Mouse (Mus musculus) kidney, embryonic 14.5 days (tissue): Measurements from ENCODE around the gene Nprl3. TPM values are rescaled to one million over a fixed set of nuclear protein-coding genes. Genes with fewer than 3 reads are reported as not detected.
"Not testable (repeated sequence)": the region's sequence is repeated elsewhere in the genome, so short reads cannot be mapped to it uniquely, and the experiment has no call there.

Experiments
- ATAC-seq: fragments of 200-750 bp; cut with Nextera tagmentation; 2 replicates; pipeline ENCODE4 v1.8.0; 2017; ENCODE audit warnings: moderate number of reproducible peaks, mild to moderate bottlenecking, moderate TSS enrichment, moderate library complexity; ENCODE audit not compliant: low FRiP score, low TSS enrichment
- H3K27ac ChIP-seq: fragments of 300-500 bp; sonication (generic); 2 replicates; pipeline ENCODE4 v1.5.1; 2014; ENCODE audit warnings: low read depth, mild to moderate bottlenecking, low read length, moderate library complexity, mixed read lengths
- H3K27me3 ChIP-seq: fragments of 300-500 bp; sonication (generic); 2 replicates; pipeline ENCODE4 v1.6.1; 2014; ENCODE audit warnings: mild to moderate bottlenecking, low read length; ENCODE audit not compliant: control insufficient read depth, insufficient read depth
- H3K36me3 ChIP-seq: fragments of 300-500 bp; sonication (generic); 2 replicates; pipeline ENCODE4 v1.6.1; 2014; ENCODE audit warnings: low read length, mixed read lengths; ENCODE audit not compliant: control insufficient read depth, insufficient read depth
- H3K4me1 ChIP-seq: fragments of 300-500 bp; sonication (generic); 2 replicates; pipeline ENCODE4 v1.6.1; 2014; ENCODE audit warnings: low read length, mixed read lengths; ENCODE audit not compliant: control insufficient read depth, insufficient read depth
- H3K4me2 ChIP-seq: fragments of 300-500 bp; sonication (generic); replicated peaks from 2 replicates; pipeline ENCODE4 v1.6.1; 2014; ENCODE audit warnings: low read depth, mild to moderate bottlenecking, low read length
- H3K4me3 ChIP-seq: fragments of 300-500 bp; sonication (generic); 2 replicates; pipeline ENCODE4 v1.5.1; 2014; ENCODE audit warnings: mild to moderate bottlenecking, low read length
- H3K9ac ChIP-seq: fragments of 300-500 bp; sonication (generic); 2 replicates; pipeline ENCODE4 v1.6.1; 2014; ENCODE audit warnings: low read depth, mild to moderate bottlenecking, low read length, moderate library complexity
- H3K9me3 ChIP-seq: fragments of 300-500 bp; sonication (generic); 2 replicates; pipeline ENCODE4 v1.6.1; 2016; ENCODE audit warnings: low read length; ENCODE audit not compliant: control insufficient read depth
- WGBS: fragments of 180-500 bp; shearing (Covaris S2); extraction: QIAGEN DNeasy Blood & Tissue Kit; methylation state at CpG from one replicate; pipeline ENCODE4 v1.1.7; 2014; 5-methylcytosine and 5-hydroxymethylcytosine counted together
- polyA plus RNA-seq: library from polyadenylated mRNA; unstranded; fragments of >200 nt; fragmentation: Nextera tagmentation; extraction: Ambion mirVana; gene quantifications from 2 replicates; pipeline ENCODE4 v1.2.1, GENCODE M21; 2014

Gene Nprl3
- polyA plus RNA-seq, 1 experiment from 2014 or later: 45.5 TPM

- H3K27ac ChIP-seq, H3K9me3 ChIP-seq, ATAC-seq, H3K4me2 ChIP-seq, H3K36me3 ChIP-seq, H3K9ac ChIP-seq, H3K4me3 ChIP-seq, H3K4me1 ChIP-seq, H3K27me3 ChIP-seq: not testable (repeated sequence)
- 65% methylated on average over 1 of the region's 1 CpGs for WGBS
Measured at GRCm38 (mm10) chr11:32200992-32201391, 66.5 kb downstream of the Nprl3 start.

- H3K36me3 ChIP-seq: no peaks in the 10 kb centered on the region
- H3K4me2 ChIP-seq: no peak within 1 kb of the TSS
- H3K9me3 ChIP-seq: no peaks in the 10 kb centered on the region
- H3K9ac ChIP-seq: no peak within 1 kb of the TSS
- H3K27ac ChIP-seq: no peak within 1 kb of the TSS
- H3K4me1 ChIP-seq: no peaks in the 10 kb centered on the region
- no peak within 1 kb of the TSS for H3K4me3 ChIP-seq
- WGBS: 68% methylated on average over 10 of the region's 10 CpGs
- no peaks in the 10 kb centered on the region for H3K27me3 ChIP-seq
- ATAC-seq: no peak
Measured at GRCm38 (mm10) chr11:32200075-32200601, 67.4 kb downstream of the Nprl3 start, which contains the start of gene Il9r. TSS of gene Il9r (minus strand) at chr11:32200279.

GRCm38 (mm10) chr11:32199230-32199629, 68.3 kb downstream of the Nprl3 start:
- WGBS: 39% methylated on average over 6 of the region's 6 CpGs
- Histone ChIP-seq H3K4me3 (no peak overlapping the region), H3K9me3 (no peaks in the 10 kb centered on the region), H3K9ac (no peak overlapping the region), H3K36me3 (no peaks in the 10 kb centered on the region), H3K27me3 (no peaks in the 10 kb centered on the region), H3K27ac (no peak overlapping the region), H3K4me1 (no peaks in the 10 kb centered on the region), H3K4me2 (no peak overlapping the region)
- ATAC-seq: no peak

GRCm38 (mm10) chr11:32198256-32198955, 69.1 kb downstream of the Nprl3 start:
- no peaks in the 10 kb centered on the region for H3K9me3 ChIP-seq

GRCm38 (mm10) chr11:32197766-32198165, 69.7 kb downstream of the Nprl3 start:
- 27% methylated on average over 3 of the region's 3 CpGs for WGBS
- no peak for ATAC-seq

More at GRCm38 (mm10) chr11:32198256-32198955, 69.1 kb downstream of the Nprl3 start:
- no peaks in the 10 kb centered on the region for H3K27me3 ChIP-seq
- no peak overlapping the region for H3K27ac ChIP-seq
- ATAC-seq: no peak
- H3K36me3 ChIP-seq: no peaks in the 10 kb centered on the region
- WGBS: 70% methylated on average over 14 of the region's 14 CpGs
- H3K4me2 ChIP-seq: no peak overlapping the region
- no peak overlapping the region for H3K9ac ChIP-seq
- no peaks in the 10 kb centered on the region for H3K4me1 ChIP-seq
- no peak overlapping the region for H3K4me3 ChIP-seq

GRCm38 (mm10) chr11:32196727-32197126, 70.8 kb downstream of the Nprl3 start:
- WGBS: 56% methylated on average over 6 of the region's 6 CpGs
- ATAC-seq: no peak
- H3K4me1 ChIP-seq: no peaks in the 10 kb centered on the region
- no peak overlapping the region for H3K9ac ChIP-seq
- no peak overlapping the region for H3K4me3 ChIP-seq
- no peak overlapping the region for H3K4me2 ChIP-seq
- H3K27ac ChIP-seq: no peak overlapping the region
- H3K27me3 ChIP-seq: no peaks in the 10 kb centered on the region
- no peaks in the 10 kb centered on the region for H3K9me3 ChIP-seq
- H3K36me3 ChIP-seq: no peaks in the 10 kb centered on the region

More at GRCm38 (mm10) chr11:32197766-32198165, 69.7 kb downstream of the Nprl3 start:
- no peak overlapping the region for H3K4me2 ChIP-seq
- no peaks in the 10 kb centered on the region for H3K27me3 ChIP-seq
- no peaks in the 10 kb centered on the region for H3K4me1 ChIP-seq
- H3K9ac ChIP-seq: no peak overlapping the region
- H3K27ac ChIP-seq: no peak overlapping the region
- H3K9me3 ChIP-seq: no peaks in the 10 kb centered on the region
- no peaks in the 10 kb centered on the region for H3K36me3 ChIP-seq
- no peak overlapping the region for H3K4me3 ChIP-seq

- no peaks in the 10 kb centered on the region for H3K27me3 ChIP-seq
- no peak overlapping the region for H3K4me2 ChIP-seq
- no peak for ATAC-seq
- H3K9ac ChIP-seq: no peak overlapping the region
- H3K4me1 ChIP-seq: no peaks in the 10 kb centered on the region
- WGBS: 45% methylated on average over 11 of the region's 11 CpGs
- H3K4me3 ChIP-seq: no peak overlapping the region
- no peaks in the 10 kb centered on the region for H3K9me3 ChIP-seq
- no peaks in the 10 kb centered on the region for H3K36me3 ChIP-seq
- no peak overlapping the region for H3K27ac ChIP-seq
Measured at GRCm38 (mm10) chr11:32195867-32196540, 71.5 kb downstream of the Nprl3 start.

GRCm38 (mm10) chr11:32194626-32195025, 72.9 kb downstream of the Nprl3 start:
- no peak for ATAC-seq
- Histone ChIP-seq H3K4me2 (no peak overlapping the region), H3K36me3 (no peaks in the 10 kb centered on the region), H3K9ac (no peak overlapping the region), H3K9me3 (no peaks in the 10 kb centered on the region), H3K4me1 (no peaks in the 10 kb centered on the region), H3K4me3 (no peak overlapping the region), H3K27me3 (no peaks in the 10 kb centered on the region), H3K27ac (no peak overlapping the region)
- WGBS: 83% methylated on average over 5 of the region's 5 CpGs

- Histone ChIP-seq H3K4me2 (no peak overlapping the region), H3K9me3 (no peaks in the 10 kb centered on the region), H3K9ac (no peak overlapping the region), H3K4me1 (no peaks in the 10 kb centered on the region), H3K4me3 (no peak overlapping the region), H3K36me3 (no peaks in the 10 kb centered on the region), H3K27me3 (no peaks in the 10 kb centered on the region), H3K27ac (no peak overlapping the region)
- no peak for ATAC-seq
- 78% methylated on average over 10 of the region's 10 CpGs for WGBS
Measured at GRCm38 (mm10) chr11:32194086-32194485, 73.4 kb downstream of the Nprl3 start.
